Mouse (Mus musculus) left cerebral cortex, postnatal 10 days (tissue): ENCODE data around the gene Pcyt1a. TPM values are rescaled to one million over a fixed set of nuclear protein-coding genes. Genes with fewer than 3 reads are reported as not detected.

Experiments
- DNase-seq, 2 experiments: peaks; one replicate each; pipeline ENCODE4 v3.0.0; 2021 to 2022; ENCODE audit warnings: low spot score in 2 of 2, mixed read lengths in 1 of 2; ENCODE audit errors: extremely low spot score in 1 of 2
- intact Hi-C: fragments of 180-260 bp; cut with DNase I; formaldehyde crosslinking; loops from one replicate; pipeline ENCODE4 v1.15.1; 2025
- total RNA-seq, 2 experiments: library from RNA; stranded (reverse); gene quantifications; 2 replicates each; pipeline ENCODE4 v1.2.3; 2021

The Pcyt1a gene
- 10 to 100 TPM; 44.1 to 44.3 TPM for total RNA-seq

- intact Hi-C loops, result no loop called here
These were observed at the start of gene Pcyt1a for GRCm38 (mm10) chr16:32430474-32431046. Gene Pcyt1a, plus strand, starts transcription at chr16:32430921.

GRCm38 (mm10) chr16:32382901-32383300, 47.8 kb upstream of the Pcyt1a start:
- intact Hi-C loops, result loop anchor here (10.0 kb wide), 1 partner anchor 98 kb away; no protein-coding TSS in a partner anchor
- DNase-seq, result no peak

More at GRCm38 (mm10) chr16:32430474-32431046, at the start of gene Pcyt1a:
- peak; percentile 87 to 95 for DNase-seq

DNA sequence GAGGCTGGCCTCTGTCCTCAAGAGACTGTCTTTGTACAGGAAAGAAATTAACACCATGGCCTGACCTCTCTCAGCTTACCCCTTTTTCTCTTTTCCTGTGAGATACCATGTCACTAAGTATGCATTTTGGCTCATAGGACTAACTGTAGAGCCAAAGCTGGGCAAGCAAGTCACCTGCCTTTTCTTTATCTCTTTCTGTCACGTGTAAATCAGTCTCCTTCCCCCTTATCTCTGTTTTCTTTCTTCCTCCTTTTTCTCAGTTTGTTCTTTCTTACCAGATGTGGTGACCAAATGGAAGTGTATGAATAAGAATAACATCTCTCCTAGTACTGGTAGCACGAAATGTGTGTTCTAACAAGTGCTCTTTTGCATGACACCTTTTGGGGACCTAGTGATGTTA, 45.8 kb upstream of the Pcyt1a start:
- intact Hi-C loops, result loop anchor here (10.0 kb wide), 1 partner anchor 100 kb away; no protein-coding TSS in a partner anchor
- no peak for DNase-seq

DNA sequence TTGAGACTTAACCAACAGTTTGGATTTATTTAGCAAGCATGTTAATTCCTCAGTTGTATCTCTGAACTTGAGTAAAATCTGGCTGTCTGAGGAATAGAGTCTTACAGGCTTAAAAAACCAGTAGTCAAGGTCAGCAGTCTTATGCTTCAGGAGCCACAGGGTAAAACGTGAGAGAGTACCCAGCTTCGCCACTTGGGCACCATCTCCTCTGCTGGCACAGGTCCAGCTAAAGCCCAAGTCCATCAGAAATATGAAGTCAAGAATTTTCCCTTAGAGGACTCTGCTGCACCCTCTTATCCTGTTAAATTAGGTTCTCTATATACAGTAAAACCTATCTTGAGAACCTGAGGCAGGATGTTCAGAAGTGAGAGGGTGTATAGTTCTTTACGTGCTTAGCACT, 43.9 kb upstream of the Pcyt1a start:
- DNase-seq, result no peak
- intact Hi-C loops, result loop anchor here (10.0 kb wide), 1 partner anchor 102 kb away; no protein-coding TSS in a partner anchor

DNA sequence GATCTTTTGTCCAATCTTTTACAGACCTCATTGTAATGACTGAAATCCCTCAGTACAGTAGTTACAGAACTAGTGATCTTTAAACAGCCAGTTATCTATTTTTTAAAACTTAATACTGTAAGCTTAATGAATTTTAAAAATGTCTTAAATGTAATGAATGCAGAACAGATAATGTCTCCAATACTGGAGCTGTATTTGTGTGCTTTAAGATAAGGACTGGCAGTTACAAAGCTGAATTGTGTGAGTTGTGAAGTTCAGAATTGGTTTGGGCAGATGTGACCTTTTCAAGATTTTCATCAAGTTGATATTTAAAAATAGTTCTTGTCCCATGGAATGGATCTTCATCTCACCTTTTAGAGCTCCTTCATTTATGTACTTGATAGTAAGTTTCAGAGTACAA, 41.7 kb upstream of the Pcyt1a start:
- no peak for DNase-seq
- intact Hi-C loops, result loop anchor here (10.0 kb wide), 1 partner anchor 104 kb away; no protein-coding TSS in a partner anchor

DNA sequence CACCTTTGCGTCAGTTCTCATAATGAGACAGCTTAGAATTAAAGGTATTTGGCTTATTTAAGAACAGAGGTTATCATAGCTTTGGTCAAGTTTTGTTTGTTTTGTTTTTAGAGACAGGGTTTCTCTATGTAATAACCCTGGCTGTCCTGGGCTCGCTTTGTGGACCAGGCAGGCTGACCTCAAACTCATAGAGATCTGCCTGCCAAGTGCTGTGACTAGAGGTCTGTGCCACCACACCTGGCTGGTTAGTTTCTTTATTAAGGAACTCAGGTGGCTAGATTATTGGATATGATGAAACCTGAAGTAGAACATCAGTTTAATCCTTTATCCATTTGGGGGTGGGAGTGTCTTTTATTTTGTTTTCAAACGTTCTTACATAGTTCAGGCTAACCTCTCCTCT, 40.9 kb upstream of the Pcyt1a start:
- no peak for DNase-seq
- intact Hi-C loops, result loop anchor here (10.0 kb wide), 1 partner anchor 105 kb away; no protein-coding TSS in a partner anchor

- no peak for DNase-seq
- intact Hi-C loops, result no loop called here
These were observed 39.8 kb upstream of the Pcyt1a start for GRCm38 (mm10) chr16:32390882-32391281.

DNA sequence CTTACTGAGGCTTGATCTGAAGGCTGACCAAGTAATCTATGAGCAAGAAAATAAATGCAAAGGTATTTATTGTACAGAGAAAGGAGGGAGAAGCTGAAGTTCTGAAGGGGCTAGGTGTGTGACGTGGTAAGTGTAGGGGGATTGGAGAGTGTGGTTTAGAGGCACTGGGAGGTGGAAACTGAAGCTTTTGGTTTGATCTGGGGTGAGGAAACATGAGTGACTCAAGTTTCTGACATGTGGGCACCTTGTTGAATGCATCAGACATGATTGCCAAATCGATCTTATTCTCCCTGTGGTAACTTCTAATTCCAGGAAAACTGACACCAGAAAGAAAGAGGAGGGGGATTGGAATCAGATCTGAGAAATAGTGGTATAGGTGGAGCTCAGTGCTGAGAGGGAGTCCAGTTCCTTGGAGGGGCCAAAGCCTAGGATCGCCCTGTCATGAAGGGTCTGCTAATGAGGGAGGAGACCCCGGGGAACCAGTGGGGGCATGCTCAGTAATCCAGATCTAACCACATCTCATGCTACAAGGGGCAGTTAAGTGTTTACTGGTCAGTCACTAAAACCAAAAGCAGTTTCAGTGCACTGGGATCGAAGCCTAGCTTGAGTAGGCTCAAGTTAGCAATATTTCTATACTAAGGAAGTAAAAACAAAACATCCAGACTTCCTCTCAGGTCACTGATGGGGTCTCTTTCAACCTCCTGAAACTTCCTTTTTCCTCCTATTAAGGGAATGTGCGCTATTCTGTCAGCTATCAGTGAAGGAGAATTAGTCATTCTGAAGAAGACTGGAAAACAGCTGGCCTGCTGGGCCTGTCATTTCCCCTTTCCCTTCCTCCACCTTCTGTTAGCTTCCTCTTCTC, 34.8 kb upstream of the Pcyt1a start:
- intact Hi-C loops, result no loop called here
- no peak for DNase-seq

- intact Hi-C loops, result no loop called here
- DNase-seq, result no peak
These were observed 34.2 kb upstream of the Pcyt1a start for GRCm38 (mm10) chr16:32396541-32396835.

DNA sequence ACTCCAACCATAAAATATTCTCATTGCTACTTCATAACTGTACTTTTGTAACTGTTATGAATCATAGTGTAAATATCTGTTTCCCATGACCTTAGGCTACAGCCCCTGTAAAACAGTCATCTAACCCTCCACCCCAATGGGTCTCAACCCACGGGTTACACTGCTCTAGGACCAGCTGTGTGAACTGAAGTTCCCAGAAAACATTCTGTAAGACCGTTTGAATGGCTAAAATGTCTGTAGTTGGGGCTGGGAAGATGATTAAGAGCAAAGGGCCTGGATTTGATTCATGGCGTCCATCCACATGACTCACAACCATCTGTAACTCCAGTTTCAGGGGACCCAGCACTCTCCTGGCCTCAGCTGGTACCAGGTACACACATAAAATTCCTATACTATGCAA, 32.5 kb upstream of the Pcyt1a start:
- DNase-seq, result no peak
- intact Hi-C loops, result no loop called here

DNA sequence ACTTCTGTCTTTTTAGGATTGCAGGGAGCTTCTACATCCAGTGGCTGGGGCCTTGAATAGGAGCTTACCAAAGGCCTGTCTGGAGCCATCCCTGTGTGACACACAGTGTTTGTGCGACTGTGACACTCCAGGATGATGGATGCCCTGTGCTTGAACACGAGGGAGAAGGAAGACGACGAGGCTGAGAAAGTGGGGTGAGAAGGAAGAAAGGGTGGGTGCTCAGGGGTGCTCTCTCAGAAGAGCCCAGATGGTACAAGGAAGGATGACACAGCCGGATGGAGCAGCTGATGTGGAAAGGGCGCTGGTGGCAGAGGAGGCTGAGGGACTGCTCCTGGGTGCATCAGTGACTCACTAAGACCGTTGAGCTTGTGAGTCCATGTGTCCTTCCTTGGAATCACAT, 30.5 kb upstream of the Pcyt1a start, which contains the start of gene Tm4sf19:
Gene Tm4sf19 (plus strand): TSS at position 240 of the 400 bp plus-strand sequence.
- intact Hi-C loops, result no loop called here
- no peak for DNase-seq

DNA sequence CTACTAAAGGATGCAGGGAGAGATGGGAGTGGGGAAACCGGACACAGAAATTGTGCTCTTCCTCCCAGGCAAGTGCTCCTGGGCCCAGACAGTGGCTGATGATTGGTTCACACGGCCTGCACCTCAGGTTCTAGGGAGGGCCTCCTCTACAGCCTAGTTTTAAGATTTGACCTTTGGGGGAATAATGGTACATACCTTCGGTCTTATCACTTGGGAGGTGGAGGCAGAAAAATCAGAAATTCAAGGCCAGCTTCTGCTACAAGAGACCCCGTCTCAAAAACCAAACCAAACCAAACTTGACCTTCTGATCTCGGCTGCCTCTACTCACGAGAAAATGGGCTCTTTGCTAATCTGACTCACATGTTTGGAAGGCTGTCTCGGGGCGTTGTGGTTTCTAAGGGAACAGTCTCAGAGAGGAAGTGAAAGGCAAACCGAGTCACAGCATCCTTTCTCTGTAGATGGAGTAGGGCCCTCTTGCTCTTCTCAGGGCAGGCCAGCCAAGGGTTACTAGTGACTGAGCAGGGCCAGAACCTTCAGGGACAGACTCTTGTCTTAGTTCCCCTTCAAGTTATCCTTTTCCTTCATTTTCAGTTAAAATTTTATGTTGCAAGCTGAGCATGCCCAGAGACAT, 29.3 kb upstream of the Pcyt1a start:
- no peak for DNase-seq
- intact Hi-C loops, result no loop called here

DNA sequence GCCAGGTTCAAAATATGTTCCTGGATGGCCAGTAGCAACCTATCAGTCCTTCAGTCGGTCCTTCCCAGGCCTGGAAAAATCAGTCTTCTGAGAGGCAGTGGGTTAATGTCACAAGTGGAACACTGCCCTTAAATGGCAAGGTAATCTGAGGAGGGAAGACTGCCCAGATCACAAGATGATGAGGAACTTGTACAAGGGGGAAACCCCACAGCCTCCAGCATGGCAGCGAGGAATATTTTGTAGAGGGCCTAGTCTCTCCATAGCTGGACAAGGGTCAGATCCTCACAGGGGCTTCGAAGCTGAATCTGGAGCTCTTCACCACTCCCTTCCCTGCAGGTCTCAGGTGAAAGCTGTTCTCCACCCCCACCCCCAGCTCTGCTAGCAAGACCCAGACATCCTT, 27.9 kb upstream of the Pcyt1a start:
- no peak for DNase-seq
- intact Hi-C loops, result no loop called here

- intact Hi-C loops, result no loop called here
- DNase-seq, result no peak
These were observed 25.0 kb upstream of the Pcyt1a start for GRCm38 (mm10) chr16:32405716-32406115.

- DNase-seq, result no peak
- intact Hi-C loops, result no loop called here
These were observed 24.1 kb upstream of the Pcyt1a start for GRCm38 (mm10) chr16:32406671-32407070.

DNA sequence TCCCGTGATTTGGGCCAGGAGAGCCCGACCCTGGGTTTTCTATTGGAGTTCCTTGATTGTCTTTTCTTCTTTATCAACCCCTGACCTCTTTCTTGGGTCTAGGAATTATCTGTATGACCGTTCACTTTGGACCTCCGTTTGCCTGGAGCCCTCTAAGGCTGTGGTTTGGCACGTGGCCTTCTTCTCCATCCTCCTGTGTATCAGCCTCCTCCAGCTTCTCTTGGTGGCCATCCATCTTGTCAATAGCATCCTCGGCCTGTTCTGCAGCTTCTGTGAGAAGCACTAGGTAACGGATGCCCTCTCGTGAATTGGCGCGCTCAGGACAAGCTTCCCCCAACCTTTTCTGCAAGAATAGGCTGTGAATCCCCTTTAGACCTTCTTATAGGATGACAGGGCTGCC, 23.0 kb upstream of the Pcyt1a start:
- DNase-seq, result no peak
- intact Hi-C loops, result no loop called here

GRCm38 (mm10) chr16:32417457-32417856, 13.3 kb upstream of the Pcyt1a start:
- DNase-seq, result no peak
- intact Hi-C loops, result no loop called here

- intact Hi-C loops, result no loop called here
- peak; percentile 94 to 98 for DNase-seq
These were observed 10.9 kb upstream of the Pcyt1a start, which contains the start of gene Tctex1d2 for GRCm38 (mm10) chr16:32419517-32420483. Gene Tctex1d2, plus strand, starts transcription at chr16:32419702.

DNA sequence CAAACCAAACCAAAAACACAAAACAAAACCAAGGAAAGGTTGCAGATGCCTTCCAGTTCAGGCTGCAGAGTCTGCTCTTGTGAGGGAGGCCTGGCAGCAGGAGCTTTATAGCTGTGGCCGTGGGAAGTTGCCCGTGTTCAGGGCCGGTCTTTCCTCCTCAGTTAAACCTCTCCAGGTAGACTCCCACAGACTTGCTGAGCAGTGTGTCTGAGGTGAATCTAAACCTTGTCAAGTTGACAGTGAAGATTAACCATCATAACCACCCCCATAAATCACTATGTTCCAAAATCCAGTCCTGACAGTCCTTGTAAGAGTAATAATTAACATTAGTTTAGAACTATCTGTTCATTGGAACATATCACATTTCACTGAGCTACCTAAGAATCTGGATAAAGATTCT, 3.2 kb upstream of the Pcyt1a start:
- intact Hi-C loops, result no loop called here
- DNase-seq, result no peak
